Mouse (Mus musculus) kidney, adult 2 months (tissue): ENCODE data around the gene Nbeal2. TPM values are rescaled to one million over a fixed set of nuclear protein-coding genes. Genes with fewer than 3 reads are reported as not detected.
"Not testable (repeated sequence)": the region's sequence is repeated elsewhere in the genome, so short reads cannot be mapped to it uniquely, and the experiment has no call there.

Experiments
- DNase-seq: peaks from one replicate; pipeline ENCODE4 v3.0.0; 2021
- H3K27ac ChIP-seq: fragments of 200-500 bp; 2 replicates; pipeline ENCODE4 v1.5.1; 2012; ENCODE audit warnings: low read depth, low read length, control low read depth, inconsistent platforms; ENCODE audit not compliant: insufficient read depth
- H3K27me3 ChIP-seq: fragments of 200-500 bp; replicated peaks from 2 replicates; pipeline ENCODE4 v1.6.1; 2012; ENCODE audit warnings: mild to moderate bottlenecking, moderate library complexity, low read length, inconsistent platforms; ENCODE audit not compliant: control insufficient read depth, insufficient read depth
- H3K36me3 ChIP-seq: fragments of 200-500 bp; 2 replicates; pipeline ENCODE4 v1.6.1; 2012; ENCODE audit warnings: mild to moderate bottlenecking, moderate library complexity, low read length, inconsistent platforms; ENCODE audit not compliant: control insufficient read depth, insufficient read depth
- H3K4me1 ChIP-seq: fragments of 200-500 bp; 2 replicates; pipeline ENCODE4 v1.6.1; 2011; ENCODE audit warnings: low read length; ENCODE audit not compliant: control insufficient read depth, insufficient read depth
- H3K4me3 ChIP-seq: fragments of 200-500 bp; 2 replicates; pipeline ENCODE4 v1.5.1; 2011; ENCODE audit warnings: mild to moderate bottlenecking, low read depth, low read length, control low read depth; ENCODE audit not compliant: insufficient read depth
- CTCF ChIP-seq: fragments of 200-500 bp; conservative IDR thresholded peaks from 2 replicates; pipeline ENCODE4 v1.5.1; 2011; ENCODE audit warnings: low read depth, mild to moderate bottlenecking, control low read depth, low read length, moderate library complexity, mixed read lengths; ENCODE audit not compliant: insufficient read depth, insufficient read length
- POLR2A ChIP-seq: fragments of 200-500 bp; IDR thresholded peaks from one replicate; pipeline ENCODE4 v1.6.1; 2011; ENCODE audit warnings: low read depth, low read length, control low read depth
- WGBS: fragments of 180-500 bp; shearing (Covaris S2); methylation state at CpG from one replicate; pipeline ENCODE4 v1.1.7; 2018; 5-methylcytosine and 5-hydroxymethylcytosine counted together
- polyA plus RNA-seq: library from polyadenylated mRNA; depleted of rRNA; stranded (reverse); fragments of >200 nt; gene quantifications from 2 replicates; pipeline ENCODE4 v1.2.3, GENCODE M21; 2012

Nbeal2 gene
- polyA plus RNA-seq, 1 experiment = 41.6 TPM

GRCm38 (mm10) chr9:110683574-110684099, 29.7 kb upstream of the Nbeal2 start:
- H3K4me3 ChIP-seq = no peak overlapping the region
- no peaks in the 10 kb centered on the region for H3K27me3 ChIP-seq
- H3K27ac ChIP-seq = peak overlapping the region; percentile 94
- 21% methylated on average over 4 of the region's 4 CpGs for WGBS
- no peaks in the 10 kb centered on the region for H3K36me3 ChIP-seq
- H3K4me1 ChIP-seq = peaks cover 54% of the 10 kb centered on the region
- TF ChIP-seq POLR2A = no peak
- no peak for TF ChIP-seq CTCF
- peak; percentile 91 for DNase-seq

GRCm38 (mm10) chr9:110682697-110683096, 28.7 kb upstream of the Nbeal2 start:
- not testable (repeated sequence) for H3K4me3 ChIP-seq, H3K36me3 ChIP-seq, H3K27me3 ChIP-seq, DNase-seq
- peaks cover 55% of the 10 kb centered on the region for H3K4me1 ChIP-seq
- WGBS = 65% methylated on average over 3 of the region's 3 CpGs
- peak overlapping the region; percentile 94 for H3K27ac ChIP-seq

DNA sequence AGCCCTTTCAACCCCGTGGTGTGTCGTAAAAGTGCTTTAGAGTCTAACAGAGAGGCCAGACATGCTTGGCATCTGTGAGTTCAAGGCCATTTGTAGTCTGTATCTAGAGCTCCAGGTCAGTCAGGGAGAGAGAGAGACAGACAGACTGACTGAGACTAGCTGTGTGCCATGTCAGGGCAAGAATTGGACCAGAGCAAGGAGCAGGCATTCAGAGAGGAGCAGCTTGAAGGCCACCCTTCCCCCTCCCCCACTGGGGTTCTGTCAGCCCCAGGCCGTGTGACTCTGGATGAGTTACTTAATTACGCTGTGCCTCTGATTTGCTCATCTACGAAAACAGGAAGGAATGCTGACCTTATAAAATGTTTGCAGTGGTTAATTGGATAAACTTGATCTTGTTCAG, 28.3 kb upstream of the Nbeal2 start:
- peaks cover 60% of the 10 kb centered on the region for H3K4me1 ChIP-seq
- no peak overlapping the region for H3K4me3 ChIP-seq
- TF ChIP-seq CTCF (no peak), POLR2A (no peak)
- H3K36me3 ChIP-seq = no peaks in the 10 kb centered on the region
- peak; percentile 70 for DNase-seq
- H3K27me3 ChIP-seq = no peaks in the 10 kb centered on the region
- 21% methylated on average over 5 of the region's 5 CpGs for WGBS
- peak overlapping the region; percentile 92 for H3K27ac ChIP-seq

DNA sequence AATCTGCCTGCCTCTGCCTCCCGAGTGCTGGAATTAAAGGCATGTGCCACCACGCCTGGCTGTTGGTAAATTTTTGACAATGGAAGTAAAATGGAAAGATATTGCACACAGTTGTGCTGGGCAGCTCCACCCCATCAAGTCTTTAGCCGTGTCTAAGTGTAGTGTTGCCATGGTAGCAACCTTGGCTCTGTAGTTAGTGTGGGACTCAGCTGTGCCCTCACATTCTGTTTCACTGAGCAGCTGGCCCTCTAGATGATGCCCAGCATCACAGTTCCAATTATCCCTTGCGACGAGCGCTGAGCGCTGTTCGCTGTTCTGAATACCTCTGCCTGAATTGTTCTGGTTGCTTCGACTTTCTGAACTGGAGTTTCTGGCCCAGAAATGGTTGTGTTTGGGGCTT, 27.9 kb upstream of the Nbeal2 start:
- Histone ChIP-seq H3K27ac (peak overlapping the region; percentile 92), H3K4me1 (peaks cover 58% of the 10 kb centered on the region), H3K36me3 (no peaks in the 10 kb centered on the region), H3K27me3 (no peaks in the 10 kb centered on the region), H3K4me3 (no peak overlapping the region)
- 49% methylated on average over 9 of the region's 9 CpGs for WGBS
- no peak for TF ChIP-seq CTCF
- TF ChIP-seq POLR2A = no peak
- DNase-seq = peak; percentile 58

DNA sequence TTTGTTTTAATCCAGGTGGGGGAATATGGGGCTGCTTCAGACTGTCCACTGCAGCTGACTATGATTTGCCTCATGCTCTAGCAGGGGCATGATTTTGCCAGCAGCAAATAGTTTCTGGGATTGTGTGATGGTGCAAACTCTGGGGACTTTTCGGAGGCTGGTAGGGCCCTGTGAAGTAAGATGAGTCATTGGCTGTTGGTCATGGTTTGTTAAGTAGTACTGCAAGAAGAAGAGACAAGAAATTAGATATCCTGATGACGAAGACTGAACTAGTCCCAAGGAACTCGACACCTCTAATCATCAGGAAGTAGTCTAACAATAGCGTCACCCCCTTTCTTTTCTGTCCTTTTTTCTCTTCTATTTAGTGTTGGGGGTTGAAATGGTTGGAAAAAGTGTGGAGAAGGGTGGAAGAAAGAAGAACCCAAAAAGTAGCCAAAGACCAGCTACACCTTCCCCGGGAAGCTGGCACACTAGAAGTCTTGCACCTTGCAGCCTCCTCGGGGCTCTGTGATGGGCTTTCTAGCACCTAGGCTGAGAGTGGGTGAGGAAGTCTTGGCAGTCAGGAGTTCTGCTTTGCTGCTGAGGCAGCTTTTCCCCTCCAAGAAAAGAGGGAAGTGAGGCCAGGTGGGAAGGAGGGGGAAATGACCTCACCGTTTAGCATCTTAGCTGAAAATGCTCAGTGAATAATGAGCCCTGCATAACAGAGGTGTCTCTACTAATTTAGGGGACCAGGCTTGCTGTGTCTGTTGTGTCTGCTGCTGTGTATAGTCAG, 27.0 kb upstream of the Nbeal2 start:
- no peak overlapping the region for H3K4me3 ChIP-seq
- TF ChIP-seq CTCF (no peak), POLR2A (no peak)
- WGBS = 65% methylated on average over 7 of the region's 7 CpGs
- no peak for DNase-seq
- H3K4me1 ChIP-seq = peaks cover 53% of the 10 kb centered on the region
- no peak overlapping the region for H3K27ac ChIP-seq
- H3K36me3 ChIP-seq = no peaks in the 10 kb centered on the region
- H3K27me3 ChIP-seq = no peaks in the 10 kb centered on the region

- TF ChIP-seq CTCF = no peak
- no peak for TF ChIP-seq POLR2A
- peaks cover 36% of the 10 kb centered on the region for H3K4me1 ChIP-seq
- H3K4me3 ChIP-seq = no peak overlapping the region
- H3K27ac ChIP-seq = no peak overlapping the region
- WGBS = 82% methylated on average over 5 of the region's 5 CpGs
- DNase-seq = no peak
- H3K36me3 ChIP-seq = no peaks in the 10 kb centered on the region
- no peaks in the 10 kb centered on the region for H3K27me3 ChIP-seq
Observed at GRCm38 (mm10) chr9:110678886-110679285, 24.9 kb upstream of the Nbeal2 start.

DNA sequence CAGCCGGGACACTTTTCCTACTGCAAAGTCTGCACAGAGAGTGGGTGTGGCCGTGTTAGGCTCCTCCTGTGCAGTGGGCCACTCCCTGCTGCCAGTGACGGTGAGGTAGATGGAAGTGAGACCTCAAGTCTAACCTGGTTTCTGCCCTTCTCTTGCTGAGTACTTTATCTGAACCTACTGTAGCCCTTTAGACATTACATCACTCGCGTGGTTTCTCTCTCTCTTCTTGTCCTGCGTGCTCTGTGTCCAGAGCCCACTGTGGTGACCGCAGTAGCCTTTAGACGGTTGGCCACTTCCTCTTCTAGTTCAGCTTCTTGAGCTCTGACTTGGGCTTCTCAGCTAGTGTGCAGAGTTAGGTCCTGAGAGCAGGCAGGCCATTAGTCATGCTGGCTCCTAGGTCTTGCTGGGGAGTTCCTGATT, 22.5 kb upstream of the Nbeal2 start:
- no peaks in the 10 kb centered on the region for H3K27me3 ChIP-seq
- TF ChIP-seq POLR2A (no peak), CTCF (no peak)
- DNase-seq = peak; percentile 48
- H3K4me1 ChIP-seq = peaks cover 26% of the 10 kb centered on the region
- H3K4me3 ChIP-seq = no peak overlapping the region
- WGBS = 79% methylated on average over 8 of the region's 8 CpGs
- H3K27ac ChIP-seq = no peak overlapping the region
- no peaks in the 10 kb centered on the region for H3K36me3 ChIP-seq
